ENCODE assay signal across 9 mouse cellular contexts in genomic region chr16:90656571-90657011, GRCm38 (mm10).
DNase-seq lines count a peak whose midpoint lies in the region; ATAC-seq and TF ChIP-seq lines count a peak whose summit lies in the region.
"Had no signal": no experiment of that assay in that cellular context is flagged by ENCODE, and none has a peak within 500 bp of the region (broad histone marks: within the 10 kb centered on the region; RNA-seq: fewer than 3 reads in every experiment).

No protein-coding gene starts in this region.

- no peaks in the 10 kb centered on the region for H3K36me3 ChIP-seq in heart, embryonic 10.5 days
- no peaks in the 10 kb centered on the region for H3K36me3 ChIP-seq in heart, adult 2 months (ENCODE audit: control insufficient read depth, insufficient read depth, low read length)
- H3K36me3 ChIP-seq in embryonic facial prominence, embryonic 14.5 days (ENCODE audit: control insufficient read depth, insufficient read depth, low read length) = no peaks in the 10 kb centered on the region
- no peaks in the 10 kb centered on the region for H3K36me3 ChIP-seq in midbrain, postnatal 0 days (ENCODE audit: insufficient read depth, low read length)
- no peaks in the 10 kb centered on the region for H3K36me3 ChIP-seq in liver, postnatal 0 days (replicated peaks; ENCODE audit: insufficient read depth, low read length)
- H3K36me3 ChIP-seq: liver, embryonic 12.5 days had no signal

- no peak overlapping the region for H3K27ac ChIP-seq in heart, embryonic 10.5 days
- H3K27ac ChIP-seq in heart, adult 2 months = no peak overlapping the region
- H3K27ac ChIP-seq in embryonic facial prominence, embryonic 14.5 days (replicated peaks; ENCODE audit: low read depth, low read length) = no peak overlapping the region; the same call in 1 of the 2 replicates
- no peak overlapping the region for H3K27ac ChIP-seq in midbrain, postnatal 0 days (ENCODE audit: low read depth, low read length)
- H3K27ac ChIP-seq in liver, postnatal 0 days (ENCODE audit: low read depth) = no peak overlapping the region
- H3K27ac ChIP-seq: liver, embryonic 12.5 days had no signal

- TF ChIP-seq CTCF in heart, adult 2 months (IDR thresholded peaks at IDR 0.05) = no peak
- TF ChIP-seq CTCF in midbrain, postnatal 0 days (IDR thresholded peaks at IDR 0.05) = no peak
- no peak for TF ChIP-seq CTCF in liver, postnatal 0 days (IDR thresholded peaks at IDR 0.05; ENCODE audit: low read depth)

- H3K79me2 ChIP-seq in heart, adult 2 months (replicated peaks; ENCODE audit: control insufficient read depth, insufficient read depth, low read length) = no peaks in the 10 kb centered on the region

- H3K4me3 ChIP-seq in heart, embryonic 10.5 days = no peak overlapping the region
- H3K4me3 ChIP-seq in heart, adult 2 months = no peak overlapping the region
- H3K4me3 ChIP-seq in embryonic facial prominence, embryonic 14.5 days (ENCODE audit: low read depth, low read length) = no peak overlapping the region
- no peak overlapping the region for H3K4me3 ChIP-seq in midbrain, postnatal 0 days (ENCODE audit: low read depth, low read length)
- H3K4me3 ChIP-seq in liver, postnatal 0 days (ENCODE audit: low read depth, low read length) = no peak overlapping the region
- H3K4me3 ChIP-seq: liver, embryonic 12.5 days had no signal

- H3K9me3 ChIP-seq in heart, embryonic 10.5 days = no peaks in the 10 kb centered on the region
- no peaks in the 10 kb centered on the region for H3K9me3 ChIP-seq in embryonic facial prominence, embryonic 14.5 days (ENCODE audit: control insufficient read depth, low read length)
- H3K9me3 ChIP-seq in midbrain, postnatal 0 days (ENCODE audit: low read length) = no peaks in the 10 kb centered on the region
- no peaks in the 10 kb centered on the region for H3K9me3 ChIP-seq in liver, postnatal 0 days (ENCODE audit: low read length)
- H3K9me3 ChIP-seq: liver, embryonic 12.5 days had no signal

- WGBS in heart, embryonic 10.5 days = 70% methylated on average over 16 of the region's 16 CpGs
- WGBS in heart, adult 2 months = 80% methylated on average over 16 of the region's 16 CpGs
- WGBS in embryonic facial prominence, embryonic 14.5 days = 48% methylated on average over 16 of the region's 16 CpGs
- 11% methylated on average over 16 of the region's 16 CpGs for WGBS in midbrain, postnatal 0 days
- 76% methylated on average over 16 of the region's 16 CpGs for WGBS in liver, postnatal 0 days (ENCODE audit: insufficient replicate concordance)

- TF ChIP-seq POLR2A in heart, adult 2 months (IDR thresholded peaks at IDR 0.05; ENCODE audit: insufficient read depth, low read depth, low read length) = no peak

- no peak overlapping the region for H3K9ac ChIP-seq in heart, adult 2 months (ENCODE audit: low read depth, low read length)
- no peak overlapping the region for H3K9ac ChIP-seq in embryonic facial prominence, embryonic 14.5 days (ENCODE audit: low read depth, low read length)
- H3K9ac ChIP-seq in midbrain, postnatal 0 days (replicated peaks; ENCODE audit: low read length, poor library complexity, severe bottlenecking) = no peak overlapping the region
- H3K9ac ChIP-seq in liver, postnatal 0 days (replicated peaks) = no peak overlapping the region
- H3K9ac ChIP-seq: liver, embryonic 12.5 days had no signal

- intact Hi-C loops in heart, adult 2 months (cut with DNase I) = no loop called here
- intact Hi-C loops in left cerebral cortex, postnatal 14 days (cut with DNase I) = no loop called here

- no peaks in the 10 kb centered on the region for H3K27me3 ChIP-seq in heart, embryonic 10.5 days (ENCODE audit: insufficient read depth, poor library complexity, severe bottlenecking)
- H3K27me3 ChIP-seq in heart, adult 2 months (ENCODE audit: control insufficient read depth, insufficient read depth, low read length) = no peaks in the 10 kb centered on the region
- H3K27me3 ChIP-seq in embryonic facial prominence, embryonic 14.5 days (replicated peaks; ENCODE audit: control insufficient read depth, insufficient read depth, low read length) = no peaks in the 10 kb centered on the region
- no peaks in the 10 kb centered on the region for H3K27me3 ChIP-seq in midbrain, postnatal 0 days (ENCODE audit: insufficient read depth, low read length)
- H3K27me3 ChIP-seq in liver, postnatal 0 days (ENCODE audit: insufficient read depth, low read length) = no peaks in the 10 kb centered on the region
- H3K27me3 ChIP-seq: liver, embryonic 12.5 days had no signal

- TF ChIP-seq EP300 in heart, adult 2 months (IDR thresholded peaks at IDR 0.05; ENCODE audit: insufficient read depth, low read depth, low read length) = no peak
- no peak for TF ChIP-seq EP300 in liver, postnatal 0 days (IDR thresholded peaks at IDR 0.05; ENCODE audit: low read depth)

- no peak overlapping the region for H3K4me2 ChIP-seq in embryonic facial prominence, embryonic 14.5 days (ENCODE audit: low read depth, low read length)
- no peak overlapping the region for H3K4me2 ChIP-seq in midbrain, postnatal 0 days (ENCODE audit: low read depth, low read length, poor library complexity, severe bottlenecking)
- no peak overlapping the region for H3K4me2 ChIP-seq in liver, postnatal 0 days (ENCODE audit: low read depth, low read length)
- H3K4me2 ChIP-seq: liver, embryonic 12.5 days had no signal

- peaks cover 8% of the 10 kb centered on the region for H3K4me1 ChIP-seq in heart, embryonic 10.5 days
- no peaks in the 10 kb centered on the region; the same call in 1 of the 2 replicates for H3K4me1 ChIP-seq in heart, adult 2 months (ENCODE audit: control insufficient read depth, insufficient read depth, low read length)
- no peaks in the 10 kb centered on the region for H3K4me1 ChIP-seq in embryonic facial prominence, embryonic 14.5 days (ENCODE audit: control insufficient read depth, insufficient read depth, low read length)
- no peaks in the 10 kb centered on the region for H3K4me1 ChIP-seq in midbrain, postnatal 0 days (ENCODE audit: insufficient read depth, low read length)
- H3K4me1 ChIP-seq in liver, postnatal 0 days (ENCODE audit: insufficient read depth) = no peaks in the 10 kb centered on the region
- H3K4me1 ChIP-seq: liver, embryonic 12.5 days had no signal

- peak; percentile 73 for DNase-seq in heart, embryonic 10.5 days (ENCODE audit: low spot score)
- DNase-seq in heart, adult 2 months = no peak
- DNase-seq in embryonic facial prominence, embryonic 14.5 days (ENCODE audit: low spot score) = peak; percentile 69
- peak; percentile 42 for DNase-seq in kidney, adult 9 months
- peak; percentile 70 for DNase-seq in midbrain, postnatal 0 days (ENCODE audit: low spot score)
- DNase-seq in left cerebral cortex, postnatal 14 days (ENCODE audit: low spot score in 2 of 2) = no peak
- no peak for DNase-seq in heart, adult 8-10 months (ENCODE audit: low spot score)
- no peak for DNase-seq in liver, postnatal 0 days

- ATAC-seq in embryonic facial prominence, embryonic 14.5 days (ENCODE audit: low read depth) = peak; percentile 76; the same call in 1 of the 2 replicates
- no peak for ATAC-seq in midbrain, postnatal 0 days (ENCODE audit: low FRiP score)
- ATAC-seq in liver, postnatal 0 days = no peak
- ATAC-seq: liver, embryonic 12.5 days had no signal

Comparison
In these comparisons a context has a peak if more than half of its experiments do, and no peak if none do; other contexts are left out.
1. DNase-seq: peak in heart, embryonic 10.5 days (single experiment), embryonic facial prominence, embryonic 14.5 days (single experiment), kidney, adult 9 months (single experiment) and midbrain, postnatal 0 days (single experiment); none in heart, adult 2 months (0 of 2), left cerebral cortex, postnatal 14 days (0 of 2), heart, adult 8-10 months (single experiment) and liver, postnatal 0 days (single experiment).